Mouse (Mus musculus) liver, embryonic 13.5 days (tissue): ENCODE measurements at regions not wholly inside any gene's neighbourhood (a gene's known extent, or its start where the extent isn't known, plus 50 kb on each side); places are given as distances from the start of the nearest gene placed in this dataset.

ENCODE experiments used
- ATAC-seq: fragments of 200-750 bp; cut with Nextera tagmentation; 2 replicates; pipeline ENCODE4 v1.8.0; 2017; ENCODE audit warnings: low read depth, mild to moderate bottlenecking, moderate number of reproducible peaks, moderate library complexity
- DNase-seq: peaks from one replicate; pipeline ENCODE4 v3.0.0; 2022
- H3K27ac ChIP-seq: fragments of 300-500 bp; sonication (generic); 2 replicates; pipeline ENCODE4 v1.5.1; 2015; ENCODE audit warnings: moderate library complexity, mild to moderate bottlenecking, inconsistent platforms
- H3K27me3 ChIP-seq: fragments of 300-500 bp; sonication (generic); 2 replicates; pipeline ENCODE4 v1.6.1; 2015; ENCODE audit warnings: mild to moderate bottlenecking, inconsistent platforms
- H3K36me3 ChIP-seq: fragments of 300-500 bp; sonication (generic); 2 replicates; pipeline ENCODE4 v1.6.1; 2015; ENCODE audit warnings: mild to moderate bottlenecking, inconsistent platforms
- H3K4me1 ChIP-seq: fragments of 300-500 bp; sonication (generic); replicated peaks from 2 replicates; pipeline ENCODE4 v1.6.1; 2015; ENCODE audit warnings: inconsistent platforms
- H3K4me2 ChIP-seq: fragments of 300-500 bp; sonication (generic); 2 replicates; pipeline ENCODE4 v1.6.1; 2015; ENCODE audit warnings: inconsistent platforms, mild to moderate bottlenecking, moderate library complexity
- H3K4me3 ChIP-seq: fragments of 300-500 bp; sonication (generic); replicated peaks from 2 replicates; pipeline ENCODE4 v1.5.1; 2015; ENCODE audit warnings: mild to moderate bottlenecking, inconsistent platforms
- H3K9ac ChIP-seq: fragments of 300-500 bp; sonication (generic); 2 replicates; pipeline ENCODE4 v1.6.1; 2015; ENCODE audit warnings: mild to moderate bottlenecking, inconsistent platforms
- H3K9me3 ChIP-seq: fragments of 300-500 bp; sonication (generic); replicated peaks from 2 replicates; pipeline ENCODE4 v1.6.1; 2016; ENCODE audit warnings: inconsistent platforms
- WGBS: fragments of 180-500 bp; shearing (Covaris S2); methylation state at CpG from one replicate; pipeline ENCODE4 v1.1.7; 2015; ENCODE audit not compliant: insufficient replicate concordance; 5-methylcytosine and 5-hydroxymethylcytosine counted together

- WGBS, result 56% methylated on average over 5 of the region's 5 CpGs
- H3K4me2 ChIP-seq, result no peak overlapping the region
- no peaks in the 10 kb centered on the region for H3K9me3 ChIP-seq
- DNase-seq (no peak), ATAC-seq (no peak)
- no peak overlapping the region for H3K27ac ChIP-seq
- no peaks in the 10 kb centered on the region for H3K4me1 ChIP-seq
- no peak overlapping the region for H3K4me3 ChIP-seq
- H3K27me3 ChIP-seq, result no peaks in the 10 kb centered on the region
- no peaks in the 10 kb centered on the region for H3K36me3 ChIP-seq
- no peak overlapping the region for H3K9ac ChIP-seq
These were observed 187.3 kb upstream of the Prox1 start for GRCm38 (mm10) chr1:190357779-190358178.

DNA sequence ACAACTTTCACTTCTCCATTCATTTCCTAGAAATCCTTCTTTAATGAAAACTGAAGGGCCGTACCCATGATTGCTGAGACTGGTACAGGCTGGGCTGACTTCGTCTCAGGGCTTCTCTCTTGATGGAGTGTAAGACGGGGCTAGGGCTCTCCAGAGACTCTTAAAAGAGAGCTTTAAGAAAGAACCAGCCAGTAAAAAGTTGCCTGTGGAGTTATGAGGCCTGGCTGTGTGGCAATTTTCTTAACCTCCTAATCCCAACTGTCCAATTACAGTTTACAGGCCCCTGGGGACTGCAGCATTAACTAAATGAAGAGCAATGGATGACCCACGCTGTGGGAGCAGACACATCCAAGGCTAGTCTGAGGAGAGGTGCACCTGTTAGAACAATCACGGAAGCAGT is 177.1 kb upstream of the Prox1 start:
- no peak overlapping the region for H3K27ac ChIP-seq
- no peaks in the 10 kb centered on the region for H3K36me3 ChIP-seq
- no peaks in the 10 kb centered on the region for H3K27me3 ChIP-seq
- no peak for DNase-seq
- no peak overlapping the region for H3K9ac ChIP-seq
- no peak overlapping the region for H3K4me2 ChIP-seq
- no peaks in the 10 kb centered on the region for H3K9me3 ChIP-seq
- ATAC-seq, result no peak
- H3K4me1 ChIP-seq, result no peaks in the 10 kb centered on the region
- 64% methylated on average over 5 of the region's 5 CpGs for WGBS
- no peak overlapping the region for H3K4me3 ChIP-seq

- Histone ChIP-seq H3K36me3 (no peaks in the 10 kb centered on the region), H3K27ac (no peak overlapping the region), H3K4me2 (no peak overlapping the region), H3K9me3 (no peaks in the 10 kb centered on the region), H3K4me1 (no peaks in the 10 kb centered on the region), H3K27me3 (no peaks in the 10 kb centered on the region), H3K9ac (no peak overlapping the region), H3K4me3 (no peak overlapping the region)
- 61% methylated on average over 8 of the region's 8 CpGs for WGBS
- DNase-seq, result no peak
- ATAC-seq, result no peak
These were observed 170.2 kb upstream of the Prox1 start for GRCm38 (mm10) chr1:190340715-190341114.

DNA sequence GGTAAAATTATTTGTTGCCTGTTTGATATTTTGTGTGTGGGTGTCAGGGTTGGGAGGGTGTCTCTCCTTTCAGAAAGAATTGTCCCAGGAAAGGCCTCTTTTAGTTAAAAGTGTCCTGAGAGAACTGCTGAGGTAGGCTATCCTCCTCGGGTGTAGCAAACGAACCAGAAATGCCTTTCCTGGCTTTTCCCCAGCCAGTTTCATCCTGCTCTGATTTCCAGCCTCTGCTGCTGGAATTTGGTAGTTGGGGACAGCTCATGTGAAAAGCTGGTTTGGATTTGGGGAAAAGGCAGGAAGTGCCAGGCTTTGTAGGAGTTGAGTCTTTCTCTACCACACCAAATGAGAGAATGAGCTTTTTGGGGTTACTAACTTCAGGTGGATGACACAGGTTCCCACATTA is 164.0 kb upstream of the Prox1 start:
- no peak overlapping the region for H3K27ac ChIP-seq
- no peaks in the 10 kb centered on the region for H3K4me1 ChIP-seq
- H3K4me2 ChIP-seq, result no peak overlapping the region
- no peaks in the 10 kb centered on the region for H3K36me3 ChIP-seq
- H3K9ac ChIP-seq, result no peak overlapping the region
- H3K4me3 ChIP-seq, result no peak overlapping the region
- ATAC-seq (no peak), DNase-seq (no peak)
- 21% methylated on average over 2 of the region's 2 CpGs for WGBS
- H3K9me3 ChIP-seq, result no peaks in the 10 kb centered on the region
- H3K27me3 ChIP-seq, result no peaks in the 10 kb centered on the region

GRCm38 (mm10) chr1:190334053-190334452 is 163.5 kb upstream of the Prox1 start:
- H3K9me3 ChIP-seq, result no peaks in the 10 kb centered on the region
- 55% methylated on average over 8 of the region's 8 CpGs for WGBS
- ATAC-seq, result no peak

DNA sequence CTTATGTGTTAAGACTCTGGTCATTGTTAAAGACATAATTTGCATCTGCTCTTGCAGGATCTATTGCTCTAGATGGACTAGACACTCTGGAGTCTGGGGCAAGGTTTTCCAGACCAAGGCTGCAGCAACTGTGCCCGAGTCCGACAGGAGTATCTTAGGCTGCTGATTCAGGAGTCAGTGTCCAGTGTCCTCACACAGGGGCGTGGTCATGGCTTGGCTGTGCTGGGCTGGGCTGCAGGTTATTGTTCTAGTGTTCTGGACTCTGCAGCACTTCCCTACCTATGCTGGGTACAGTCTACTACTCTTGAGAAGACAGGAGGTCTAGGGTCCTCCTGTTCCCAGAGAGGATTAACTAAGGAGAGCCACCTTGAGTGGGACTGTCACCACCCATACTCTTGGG is 161.5 kb upstream of the Prox1 start:
- Histone ChIP-seq H3K27ac (no peak overlapping the region), H3K9me3 (no peaks in the 10 kb centered on the region), H3K4me1 (no peaks in the 10 kb centered on the region), H3K27me3 (no peaks in the 10 kb centered on the region), H3K4me3 (no peak overlapping the region), H3K9ac (no peak overlapping the region), H3K36me3 (no peaks in the 10 kb centered on the region), H3K4me2 (no peak overlapping the region)
- DNase-seq (no peak), ATAC-seq (no peak)
- 53% methylated on average over 3 of the region's 3 CpGs for WGBS

More at GRCm38 (mm10) chr1:190334053-190334452, 163.5 kb upstream of the Prox1 start:
- Histone ChIP-seq H3K4me2 (no peak overlapping the region), H3K4me1 (no peaks in the 10 kb centered on the region), H3K9ac (no peak overlapping the region), H3K36me3 (no peaks in the 10 kb centered on the region), H3K27me3 (no peaks in the 10 kb centered on the region), H3K4me3 (no peak overlapping the region), H3K27ac (no peak overlapping the region)
- no peak for DNase-seq

DNA sequence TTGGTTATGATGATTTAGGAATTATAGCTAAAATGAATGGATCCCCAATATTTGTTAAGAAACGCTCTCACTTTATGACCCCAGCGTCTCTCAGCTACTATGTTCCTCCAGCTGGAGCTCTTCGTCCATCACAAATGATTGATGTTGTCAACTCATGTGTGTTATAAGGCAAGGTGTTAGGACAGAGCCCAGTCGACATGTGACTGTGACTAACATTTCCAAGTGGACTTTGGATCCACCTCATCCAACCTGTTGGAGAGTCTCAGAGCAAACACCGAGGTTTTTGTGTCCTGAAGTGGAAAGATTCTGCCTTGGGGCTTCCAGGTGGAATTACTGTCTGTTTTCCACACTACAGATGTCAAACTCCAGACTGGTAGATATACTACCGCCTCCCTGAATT is 154.0 kb upstream of the Prox1 start:
- WGBS, result 59% methylated on average over 6 of the region's 6 CpGs
- H3K27me3 ChIP-seq, result no peaks in the 10 kb centered on the region
- H3K9ac ChIP-seq, result no peak overlapping the region
- no peaks in the 10 kb centered on the region for H3K9me3 ChIP-seq
- ATAC-seq (no peak), DNase-seq (no peak)
- no peaks in the 10 kb centered on the region for H3K36me3 ChIP-seq
- no peak overlapping the region for H3K27ac ChIP-seq
- H3K4me2 ChIP-seq, result no peak overlapping the region
- no peaks in the 10 kb centered on the region for H3K4me1 ChIP-seq
- no peak overlapping the region for H3K4me3 ChIP-seq

DNA sequence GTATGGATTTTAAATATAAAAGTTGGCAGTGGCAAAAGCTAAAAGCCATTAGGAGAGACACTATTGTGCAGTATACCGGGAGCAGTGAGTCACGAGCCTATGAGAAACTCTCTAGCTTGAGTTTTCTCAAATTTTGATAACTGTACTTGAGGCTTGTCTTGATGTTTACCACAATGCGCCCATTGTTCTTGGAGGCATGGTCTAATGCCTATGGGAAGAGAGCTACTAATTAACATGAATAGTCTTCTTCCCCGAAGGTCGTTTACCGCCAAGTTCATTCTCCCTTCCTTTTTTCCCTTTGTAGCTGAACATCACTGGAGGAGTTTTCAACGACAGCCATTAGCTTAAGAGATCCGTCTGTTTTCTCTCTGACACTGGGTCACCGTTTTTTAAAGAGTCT is 153.2 kb upstream of the Prox1 start:
- Histone ChIP-seq H3K27ac (no peak overlapping the region), H3K9ac (no peak overlapping the region), H3K27me3 (no peaks in the 10 kb centered on the region), H3K4me1 (no peaks in the 10 kb centered on the region), H3K36me3 (no peaks in the 10 kb centered on the region), H3K4me3 (no peak overlapping the region), H3K9me3 (no peaks in the 10 kb centered on the region), H3K4me2 (no peak overlapping the region)
- DNase-seq (no peak), ATAC-seq (no peak)
- WGBS, result 68% methylated on average over 9 of the region's 9 CpGs

GRCm38 (mm10) chr1:190316175-190316574 is 145.7 kb upstream of the Prox1 start:
- Histone ChIP-seq H3K27ac (no peak overlapping the region), H3K9me3 (peaks cover 5% of the 10 kb centered on the region; the same call in 1 of the 2 replicates), H3K4me1 (no peaks in the 10 kb centered on the region), H3K9ac (no peak overlapping the region), H3K4me2 (no peak overlapping the region), H3K4me3 (no peak overlapping the region), H3K27me3 (no peaks in the 10 kb centered on the region), H3K36me3 (no peaks in the 10 kb centered on the region)
- ATAC-seq (no peak), DNase-seq (no peak)
- WGBS, result 53% methylated on average over 5 of the region's 5 CpGs

- Histone ChIP-seq H3K9me3 (no peaks in the 10 kb centered on the region), H3K9ac (no peak overlapping the region), H3K4me2 (no peak overlapping the region), H3K27me3 (no peaks in the 10 kb centered on the region), H3K27ac (no peak overlapping the region), H3K4me1 (no peaks in the 10 kb centered on the region), H3K36me3 (no peaks in the 10 kb centered on the region), H3K4me3 (no peak overlapping the region)
- ATAC-seq (no peak), DNase-seq (no peak)
- 73% methylated on average over 6 of the region's 6 CpGs for WGBS
These were observed 139.3 kb upstream of the Prox1 start for GRCm38 (mm10) chr1:190309831-190310230.

DNA sequence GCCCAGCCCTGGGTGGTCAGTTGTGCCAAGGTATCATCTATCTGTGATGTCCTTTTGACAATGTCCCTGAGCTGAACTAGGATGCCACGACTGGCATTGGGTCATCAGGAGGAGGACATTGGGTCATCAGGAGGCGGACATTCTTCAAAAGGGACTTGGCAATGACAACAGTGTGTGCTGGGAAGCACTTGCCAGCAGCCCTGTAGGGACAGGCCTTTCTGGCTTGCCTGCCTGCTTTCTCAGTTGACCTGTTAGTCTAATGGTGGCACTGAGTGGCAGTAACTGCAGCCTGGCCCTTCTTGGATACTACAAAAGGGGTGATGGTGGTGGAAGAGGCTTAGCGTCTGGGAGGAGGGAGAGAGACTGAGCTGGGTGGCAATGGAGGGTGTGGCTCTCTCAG is 137.2 kb upstream of the Prox1 start:
- 57% methylated on average over 3 of the region's 3 CpGs for WGBS
- Histone ChIP-seq H3K4me2 (no peak overlapping the region), H3K9me3 (peaks cover 19% of the 10 kb centered on the region), H3K9ac (no peak overlapping the region), H3K4me1 (no peaks in the 10 kb centered on the region), H3K4me3 (no peak overlapping the region), H3K36me3 (no peaks in the 10 kb centered on the region), H3K27me3 (no peaks in the 10 kb centered on the region), H3K27ac (no peak overlapping the region)
- DNase-seq, result no peak
- ATAC-seq, result no peak

DNA sequence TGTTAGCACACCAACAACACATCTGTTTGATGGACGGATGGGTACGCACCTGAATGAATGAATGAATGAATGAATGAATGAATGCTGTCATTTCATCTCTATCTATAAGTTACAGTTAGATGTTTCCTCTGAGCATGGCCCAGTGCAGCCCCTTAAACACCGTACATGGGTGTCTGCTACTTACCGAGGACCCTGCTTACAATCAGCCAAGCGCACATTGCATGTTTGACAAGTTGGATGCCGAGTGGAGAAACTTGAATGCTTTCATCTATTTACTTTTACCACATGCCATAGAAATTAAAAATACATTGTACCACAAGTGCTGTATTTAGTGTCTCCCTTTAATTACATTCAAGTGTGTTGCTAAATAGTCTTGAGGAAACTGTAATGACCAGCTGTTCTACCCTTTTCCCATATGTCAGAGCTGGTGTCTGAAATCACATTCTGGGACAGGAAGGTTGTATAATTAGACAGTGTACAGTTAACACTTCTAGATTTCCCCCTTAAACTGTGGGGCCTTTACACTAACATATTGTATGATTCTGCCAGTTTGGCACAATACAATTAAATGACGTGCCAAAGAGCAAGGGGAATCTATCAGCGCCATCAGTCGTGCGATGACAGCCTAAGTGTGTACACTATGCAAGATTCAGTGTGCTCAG is 127.3 kb upstream of the Prox1 start:
- Histone ChIP-seq H3K4me3 (no peak overlapping the region), H3K9ac (no peak overlapping the region)

More for the DNA sequence above, 127.3 kb upstream of the Prox1 start:
- no peak for ATAC-seq
- H3K9me3 ChIP-seq, result 0 out of 2 replicates have a peak, but pooled peaks cover 4% of the 10 kb centered on the region
- WGBS, result 80% methylated on average over 10 of the region's 10 CpGs
- no peaks in the 10 kb centered on the region for H3K27me3 ChIP-seq
- no peak for DNase-seq
- H3K4me2 ChIP-seq, result no peak overlapping the region
- no peak overlapping the region for H3K27ac ChIP-seq
- no peaks in the 10 kb centered on the region for H3K36me3 ChIP-seq
- H3K4me1 ChIP-seq, result no peaks in the 10 kb centered on the region
